Mouse (Mus musculus) cerebellum, adult 9-11 months (tissue): ENCODE measurements around the gene Rgl2.
"Not testable (repeated sequence)": the region's sequence is repeated elsewhere in the genome, so short reads cannot be mapped to it uniquely, and the experiment has no call there.

Experiments used
- DNase-seq: peaks from one replicate; pipeline ENCODE4 v3.0.0; 2022

The Rgl2 gene

GRCm38 (mm10) chr17:33929371-33930279, at the start of gene Rgl2:
Rgl2 (plus strand) TSS chr17:33929543.
- peak; percentile 93 for DNase-seq

GRCm38 (mm10) chr17:33884320-33884719, 45.0 kb upstream of the Rgl2 start:
- DNase-seq = not testable (repeated sequence)

DNA sequence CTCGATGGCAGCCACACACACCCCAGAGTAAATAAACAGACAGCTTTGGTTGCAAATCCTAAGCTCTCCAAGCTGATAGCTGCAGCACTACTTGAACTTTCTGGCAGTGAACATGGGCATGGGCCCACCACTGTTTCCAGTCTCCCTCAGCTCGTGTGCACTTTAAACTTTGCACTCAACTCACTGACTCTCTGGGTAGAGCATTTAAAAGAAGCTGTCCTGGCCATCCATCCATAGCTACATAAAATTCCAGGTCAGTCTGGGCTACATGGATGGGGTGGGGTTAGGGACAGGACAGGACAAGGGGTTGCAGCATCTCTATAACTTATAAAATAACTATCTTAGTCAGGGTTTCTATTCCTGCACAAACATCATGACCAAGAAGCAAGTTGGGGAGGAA, 41.5 kb upstream of the Rgl2 start:
- not testable (repeated sequence) for DNase-seq

DNA sequence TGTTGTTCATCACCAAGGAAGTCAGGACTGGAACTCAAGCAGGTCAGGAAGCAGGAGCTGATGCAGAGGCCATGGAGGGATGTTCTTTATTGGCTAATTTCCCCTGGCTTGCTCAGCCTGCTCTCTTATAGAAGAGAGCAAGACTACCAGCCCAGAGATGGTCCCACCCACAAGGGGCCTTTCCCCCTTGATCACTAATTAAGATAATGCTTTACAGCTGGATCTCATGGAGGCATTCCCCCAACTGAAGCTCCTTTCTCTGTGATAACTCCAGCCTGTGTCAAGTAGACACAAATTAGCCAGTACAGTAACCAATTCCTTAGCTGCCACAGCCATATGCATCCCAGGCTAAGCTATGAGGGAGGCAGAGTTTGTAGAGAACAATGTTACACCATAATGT, 41.1 kb upstream of the Rgl2 start:
- DNase-seq = not testable (repeated sequence)

DNA sequence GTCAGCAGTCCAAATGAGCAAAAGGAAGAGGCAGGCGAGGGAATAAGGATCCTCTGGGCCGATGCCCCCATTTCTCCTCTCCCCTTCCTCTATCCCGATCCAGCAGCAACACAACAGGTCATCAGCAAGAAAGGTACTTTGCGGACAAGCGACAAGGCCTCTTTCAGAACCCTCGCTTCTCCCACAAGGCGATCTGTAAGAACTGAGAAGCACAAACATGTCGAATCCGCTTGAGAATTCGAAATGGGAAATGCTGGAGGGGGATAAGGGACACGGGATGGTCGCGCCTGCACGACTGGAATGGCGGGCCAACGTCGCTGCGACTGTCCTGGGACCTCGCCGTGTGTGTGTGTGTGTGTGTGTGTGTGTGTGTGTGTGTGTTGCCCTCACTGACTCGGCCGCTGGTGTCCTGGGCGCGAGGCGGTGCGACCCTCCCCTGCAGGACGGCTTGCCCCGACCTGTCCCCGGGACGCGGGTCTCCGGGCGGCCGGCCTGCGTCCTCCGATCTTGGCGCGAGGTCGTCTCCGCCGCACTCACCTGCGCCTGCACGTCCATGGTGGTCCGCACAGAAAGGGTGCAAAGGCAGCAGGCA, 39.3 kb upstream of the Rgl2 start:
- DNase-seq = not testable (repeated sequence)

- peak; percentile 100 for DNase-seq
Measured at GRCm38 (mm10) chr17:33890533-33891059, 38.7 kb upstream of the Rgl2 start, which contains the start of gene Kifc1. Kifc1 (minus strand) TSS chr17:33890661.

DNA sequence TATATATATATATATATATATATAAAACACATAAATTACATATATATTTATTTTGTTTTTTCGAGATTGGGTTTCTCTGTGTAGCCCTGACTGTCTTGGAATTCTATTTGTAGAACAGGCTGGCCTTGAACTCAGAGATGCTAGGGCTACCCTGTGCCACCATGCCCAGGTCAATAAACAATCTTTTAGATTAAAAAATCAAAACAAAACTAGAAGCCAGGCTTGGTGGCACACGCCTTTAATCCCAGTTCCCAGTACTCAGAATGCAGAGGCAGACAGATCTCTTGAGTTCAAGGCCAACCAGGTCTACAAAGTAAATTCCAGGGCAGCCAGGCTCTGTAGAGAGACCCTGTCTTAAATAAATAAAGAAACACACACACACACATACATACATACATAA, 38.0 kb upstream of the Rgl2 start:
- DNase-seq = no peak

- DNase-seq = not testable (repeated sequence)
Measured at GRCm38 (mm10) chr17:33891892-33892291, 37.5 kb upstream of the Rgl2 start.

DNA sequence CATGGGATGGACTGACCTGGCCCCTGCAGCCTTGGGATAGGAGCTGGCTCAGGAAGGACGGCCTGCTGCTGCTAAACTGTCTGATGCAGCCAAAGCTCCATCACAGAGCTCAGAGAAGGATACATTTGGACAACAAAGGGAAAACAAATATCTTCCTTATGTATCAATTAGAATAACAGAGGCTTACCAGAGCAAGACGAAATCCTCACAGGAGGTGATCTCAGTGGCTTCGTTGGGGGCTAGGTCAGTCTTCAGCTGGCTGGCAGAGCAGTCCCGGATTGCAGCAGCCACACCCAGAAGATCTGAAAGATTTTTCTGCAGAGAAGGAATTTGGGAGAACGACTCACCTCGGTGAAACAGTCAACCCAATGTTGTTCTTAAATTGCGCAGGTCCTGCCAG, 36.9 kb upstream of the Rgl2 start:
- no peak for DNase-seq

GRCm38 (mm10) chr17:33893011-33893410, 36.3 kb upstream of the Rgl2 start:
- DNase-seq = not testable (repeated sequence)

- no peak for DNase-seq
Measured at GRCm38 (mm10) chr17:33897114-33897794, 32.1 kb upstream of the Rgl2 start.

- DNase-seq = not testable (repeated sequence)
Measured at GRCm38 (mm10) chr17:33898193-33898592, 31.1 kb upstream of the Rgl2 start.

GRCm38 (mm10) chr17:33899642-33900041, 29.7 kb upstream of the Rgl2 start:
- DNase-seq = no peak

GRCm38 (mm10) chr17:33900281-33900988, 28.9 kb upstream of the Rgl2 start:
- DNase-seq = peak; percentile 23

DNA sequence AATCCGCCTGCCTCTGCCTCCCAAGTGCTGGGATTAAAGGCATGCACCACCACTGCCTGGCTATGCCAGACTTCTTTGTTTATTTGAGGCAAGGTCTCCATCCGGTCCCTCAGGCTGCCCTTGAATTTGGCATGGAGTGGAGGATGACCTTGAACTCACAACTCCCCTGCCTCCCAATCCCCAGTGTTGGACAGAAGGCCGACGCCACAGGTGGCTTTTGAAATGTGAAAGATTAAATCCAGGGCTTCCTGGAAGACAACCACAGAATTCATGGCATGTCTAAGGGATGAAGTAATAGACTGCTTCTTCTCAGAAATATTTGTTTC, 28.4 kb upstream of the Rgl2 start:
- no peak for DNase-seq

GRCm38 (mm10) chr17:33901653-33902052, 27.7 kb upstream of the Rgl2 start:
- DNase-seq = no peak

DNA sequence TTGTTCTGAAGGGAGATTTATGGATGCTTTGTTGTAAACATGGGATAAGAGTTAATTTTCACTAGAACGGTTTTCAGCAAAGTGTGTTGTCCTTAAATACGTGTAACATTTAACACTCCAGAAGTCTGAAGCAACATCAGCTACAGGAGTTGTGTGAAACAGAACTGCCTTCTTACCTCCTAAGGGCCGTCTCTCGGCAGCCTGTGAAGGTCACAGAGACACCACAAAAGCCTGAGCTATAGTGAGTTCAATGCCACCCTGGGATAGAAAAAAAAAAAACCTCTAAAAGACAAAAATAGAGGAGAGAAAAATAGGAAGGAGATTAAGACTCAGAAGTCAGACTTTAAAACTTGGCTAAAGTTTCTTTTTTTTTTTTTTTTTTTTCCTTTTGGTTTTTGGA, 27.3 kb upstream of the Rgl2 start:
- DNase-seq = no peak

GRCm38 (mm10) chr17:33902491-33902890, 26.9 kb upstream of the Rgl2 start:
- DNase-seq = no peak

- not testable (repeated sequence) for DNase-seq
Measured at GRCm38 (mm10) chr17:33903911-33904651, 25.3 kb upstream of the Rgl2 start.

- DNase-seq = not testable (repeated sequence)
Measured at GRCm38 (mm10) chr17:33904835-33905234, 24.5 kb upstream of the Rgl2 start, which contains the start of gene Platr17. Platr17 (plus strand) TSS chr17:33905135.

GRCm38 (mm10) chr17:33908331-33909076, 20.8 kb upstream of the Rgl2 start:
- DNase-seq = peak; percentile 85
